Mouse (Mus musculus): ENCODE measurements at regions not wholly inside any gene's neighbourhood (a gene's known extent, or its start where the extent isn't known, plus 50 kb on each side); places are given as distances from the start of the nearest gene placed in this dataset.

GRCm38 (mm10) chr7:116963839-116964238 lies 416.9 kb upstream of the Xylt1 start:
- ATAC-seq (replicated peaks; ENCODE audit: insufficient number of reproducible peaks, low FRiP score, low TSS enrichment) = no peak
- Histone ChIP-seq H3K27ac (ENCODE audit: low read depth, low read length) (no peak overlapping the region), H3K4me1 (ENCODE audit: control insufficient read depth, insufficient read depth, low read length) (no peaks in the 10 kb centered on the region), H3K36me3 (ENCODE audit: control insufficient read depth, insufficient read depth, low read length) (no peaks in the 10 kb centered on the region), H3K4me2 (no peak overlapping the region), H3K27me3 (ENCODE audit: control insufficient read depth, insufficient read depth, low read length) (no peaks in the 10 kb centered on the region), H3K4me3 (ENCODE audit: low read depth, low read length) (no peak overlapping the region), H3K9ac (ENCODE audit: low read depth, low read length) (no peak overlapping the region), H3K9me3 (replicated peaks; ENCODE audit: control insufficient read depth, low read length) (no peaks in the 10 kb centered on the region)
- WGBS (ENCODE audit: insufficient replicate concordance) = 72% methylated on average over 6 of the region's 6 CpGs

DNA sequence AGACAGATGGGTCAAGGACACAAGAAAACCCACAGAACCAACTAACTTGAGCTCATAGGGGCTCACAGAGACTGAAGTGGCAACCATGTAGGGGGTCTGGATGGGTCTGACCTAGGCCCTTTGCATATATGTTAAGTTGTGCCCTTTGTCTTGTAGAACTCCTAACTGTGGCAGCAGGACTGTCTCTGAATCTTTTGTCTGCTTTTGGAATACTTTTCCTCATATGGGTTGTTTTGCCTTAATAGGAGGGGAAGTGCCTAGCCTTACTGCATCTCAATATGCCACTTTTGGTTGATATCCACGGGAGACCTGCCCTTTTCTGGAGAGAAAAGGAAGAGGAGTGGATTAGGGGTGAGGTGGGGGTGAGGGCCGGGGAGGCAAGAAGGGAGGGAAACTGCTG lies 389.4 kb upstream of the Xylt1 start:
- Histone ChIP-seq H3K36me3 (ENCODE audit: control insufficient read depth, insufficient read depth, low read length) (no peaks in the 10 kb centered on the region), H3K9me3 (replicated peaks; ENCODE audit: control insufficient read depth, low read length) (no peaks in the 10 kb centered on the region), H3K4me3 (ENCODE audit: low read depth, low read length) (no peak overlapping the region), H3K27me3 (ENCODE audit: control insufficient read depth, insufficient read depth, low read length) (no peaks in the 10 kb centered on the region), H3K27ac (ENCODE audit: low read depth, low read length) (no peak overlapping the region), H3K4me2 (no peak overlapping the region), H3K4me1 (ENCODE audit: control insufficient read depth, insufficient read depth, low read length) (no peaks in the 10 kb centered on the region), H3K9ac (ENCODE audit: low read depth, low read length) (no peak overlapping the region)
- 52% methylated on average over 2 of the region's 2 CpGs for WGBS (ENCODE audit: insufficient replicate concordance)
- no peak for ATAC-seq (replicated peaks; ENCODE audit: insufficient number of reproducible peaks, low FRiP score, low TSS enrichment)

- no peak overlapping the region for H3K9ac ChIP-seq (ENCODE audit: low read depth, low read length)
- H3K4me1 ChIP-seq (ENCODE audit: control insufficient read depth, insufficient read depth, low read length) = no peaks in the 10 kb centered on the region
- H3K9me3 ChIP-seq (replicated peaks; ENCODE audit: control insufficient read depth, low read length) = no peaks in the 10 kb centered on the region
- no peak overlapping the region for H3K27ac ChIP-seq (ENCODE audit: low read depth, low read length)
- no peak overlapping the region for H3K4me2 ChIP-seq
- no peak for ATAC-seq (replicated peaks; ENCODE audit: insufficient number of reproducible peaks, low FRiP score, low TSS enrichment)
- no peaks in the 10 kb centered on the region for H3K36me3 ChIP-seq (ENCODE audit: control insufficient read depth, insufficient read depth, low read length)
- no peaks in the 10 kb centered on the region for H3K27me3 ChIP-seq (ENCODE audit: control insufficient read depth, insufficient read depth, low read length)
- H3K4me3 ChIP-seq (ENCODE audit: low read depth, low read length) = no peak overlapping the region
Observed at GRCm38 (mm10) chr7:116992166-116992565, 388.6 kb upstream of the Xylt1 start.

DNA sequence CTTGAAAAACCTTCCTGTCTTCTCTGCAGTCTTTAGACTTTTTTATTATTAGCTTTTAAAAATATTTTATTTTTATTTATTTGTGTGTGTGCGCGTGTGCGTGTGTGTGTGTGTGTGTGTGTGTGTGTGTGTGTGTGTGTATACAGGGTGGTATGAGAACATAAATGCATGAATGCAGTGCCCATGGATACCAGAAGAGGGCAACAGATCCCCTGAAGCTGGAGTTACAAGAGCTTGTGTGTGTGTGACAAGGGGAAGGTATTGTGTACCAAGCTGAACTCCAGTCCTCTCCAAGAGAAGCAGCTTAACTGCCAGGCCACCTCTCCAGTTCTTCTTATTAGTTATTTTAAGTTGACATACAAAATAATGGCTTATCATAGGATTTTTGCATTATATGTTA lies 385.0 kb upstream of the Xylt1 start:
- Histone ChIP-seq H3K4me2 (no peak overlapping the region), H3K9me3 (replicated peaks; ENCODE audit: control insufficient read depth, low read length) (no peaks in the 10 kb centered on the region), H3K27ac (ENCODE audit: low read depth, low read length) (no peak overlapping the region), H3K27me3 (ENCODE audit: control insufficient read depth, insufficient read depth, low read length) (no peaks in the 10 kb centered on the region), H3K4me1 (ENCODE audit: control insufficient read depth, insufficient read depth, low read length) (no peaks in the 10 kb centered on the region), H3K36me3 (ENCODE audit: control insufficient read depth, insufficient read depth, low read length) (no peaks in the 10 kb centered on the region), H3K4me3 (ENCODE audit: low read depth, low read length) (no peak overlapping the region), H3K9ac (ENCODE audit: low read depth, low read length) (no peak overlapping the region)
- 92% methylated on average over 3 of the region's 3 CpGs for WGBS (ENCODE audit: insufficient replicate concordance)
- ATAC-seq (replicated peaks; ENCODE audit: insufficient number of reproducible peaks, low FRiP score, low TSS enrichment) = no peak

DNA sequence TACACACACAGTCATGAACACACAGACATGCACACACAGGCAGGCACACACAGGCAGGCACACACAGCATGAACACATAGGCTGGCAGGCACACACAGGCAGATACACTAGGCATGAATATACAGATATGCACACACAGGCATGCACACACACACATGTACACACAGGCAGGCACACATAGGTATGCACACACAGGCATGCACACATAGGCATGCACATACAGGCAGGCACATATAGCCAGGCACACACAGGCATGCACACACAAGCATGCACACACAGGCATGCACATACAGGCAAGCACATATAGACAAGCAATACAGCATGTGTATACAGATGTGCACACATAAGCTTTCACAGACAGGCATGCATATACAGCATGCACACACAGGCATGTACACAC lies 377.6 kb upstream of the Xylt1 start:
- Histone ChIP-seq H3K9ac (ENCODE audit: low read depth, low read length) (no peak overlapping the region), H3K27ac (ENCODE audit: low read depth, low read length) (no peak overlapping the region), H3K4me2 (no peak overlapping the region), H3K4me3 (ENCODE audit: low read depth, low read length) (no peak overlapping the region), H3K9me3 (replicated peaks; ENCODE audit: control insufficient read depth, low read length) (no peaks in the 10 kb centered on the region), H3K27me3 (ENCODE audit: control insufficient read depth, insufficient read depth, low read length) (no peaks in the 10 kb centered on the region), H3K4me1 (ENCODE audit: control insufficient read depth, insufficient read depth, low read length) (no peaks in the 10 kb centered on the region), H3K36me3 (ENCODE audit: control insufficient read depth, insufficient read depth, low read length) (no peaks in the 10 kb centered on the region)
- ATAC-seq (replicated peaks; ENCODE audit: insufficient number of reproducible peaks, low FRiP score, low TSS enrichment) = no peak

- Histone ChIP-seq H3K36me3 (ENCODE audit: control insufficient read depth, insufficient read depth, low read length) (no peaks in the 10 kb centered on the region), H3K27ac (ENCODE audit: low read depth, low read length) (no peak overlapping the region), H3K4me2 (no peak overlapping the region), H3K9me3 (replicated peaks; ENCODE audit: control insufficient read depth, low read length) (no peaks in the 10 kb centered on the region), H3K4me1 (ENCODE audit: control insufficient read depth, insufficient read depth, low read length) (no peaks in the 10 kb centered on the region), H3K27me3 (ENCODE audit: control insufficient read depth, insufficient read depth, low read length) (no peaks in the 10 kb centered on the region), H3K9ac (ENCODE audit: low read depth, low read length) (no peak overlapping the region), H3K4me3 (ENCODE audit: low read depth, low read length) (no peak overlapping the region)
- WGBS (ENCODE audit: insufficient replicate concordance) = 80% methylated on average over 1 of the region's 1 CpGs
- no peak for ATAC-seq (replicated peaks; ENCODE audit: insufficient number of reproducible peaks, low FRiP score, low TSS enrichment)
Observed at GRCm38 (mm10) chr7:117018349-117018748, 362.4 kb upstream of the Xylt1 start.

DNA sequence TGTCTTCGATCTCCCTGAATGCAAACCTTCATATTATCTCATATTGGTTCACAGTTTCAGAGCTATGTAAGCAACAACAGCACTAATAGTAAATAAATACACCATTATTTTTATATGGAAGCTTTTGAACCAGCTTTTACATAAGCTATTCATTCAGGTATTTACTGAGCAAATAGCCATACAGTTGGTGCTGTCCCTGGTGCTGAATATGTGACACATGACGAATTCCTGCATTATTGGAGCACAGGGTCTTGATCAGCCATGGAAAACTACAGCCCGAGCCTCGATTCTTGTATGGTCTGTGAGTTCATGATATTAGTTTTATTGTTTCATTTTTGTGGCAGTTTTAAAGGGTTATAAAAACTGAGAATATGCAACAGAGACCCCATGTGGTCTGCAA lies 359.1 kb upstream of the Xylt1 start:
- Histone ChIP-seq H3K9ac (ENCODE audit: low read depth, low read length) (no peak overlapping the region), H3K27me3 (ENCODE audit: control insufficient read depth, insufficient read depth, low read length) (no peaks in the 10 kb centered on the region), H3K36me3 (ENCODE audit: control insufficient read depth, insufficient read depth, low read length) (no peaks in the 10 kb centered on the region), H3K27ac (ENCODE audit: low read depth, low read length) (no peak overlapping the region), H3K4me1 (ENCODE audit: control insufficient read depth, insufficient read depth, low read length) (no peaks in the 10 kb centered on the region), H3K9me3 (replicated peaks; ENCODE audit: control insufficient read depth, low read length) (no peaks in the 10 kb centered on the region), H3K4me2 (no peak overlapping the region), H3K4me3 (ENCODE audit: low read depth, low read length) (no peak overlapping the region)
- ATAC-seq (replicated peaks; ENCODE audit: insufficient number of reproducible peaks, low FRiP score, low TSS enrichment) = no peak
- WGBS (ENCODE audit: insufficient replicate concordance) = 55% methylated on average over 4 of the region's 4 CpGs

GRCm38 (mm10) chr7:117044926-117045325 lies 335.9 kb upstream of the Xylt1 start:
- Histone ChIP-seq H3K27me3 (ENCODE audit: control insufficient read depth, insufficient read depth, low read length) (no peaks in the 10 kb centered on the region), H3K4me3 (ENCODE audit: low read depth, low read length) (no peak overlapping the region), H3K9me3 (replicated peaks; ENCODE audit: control insufficient read depth, low read length) (no peaks in the 10 kb centered on the region), H3K4me2 (no peak overlapping the region), H3K36me3 (ENCODE audit: control insufficient read depth, insufficient read depth, low read length) (no peaks in the 10 kb centered on the region), H3K27ac (ENCODE audit: low read depth, low read length) (no peak overlapping the region), H3K9ac (ENCODE audit: low read depth, low read length) (no peak overlapping the region), H3K4me1 (ENCODE audit: control insufficient read depth, insufficient read depth, low read length) (no peaks in the 10 kb centered on the region)
- no peak for ATAC-seq (replicated peaks; ENCODE audit: insufficient number of reproducible peaks, low FRiP score, low TSS enrichment)
- WGBS (ENCODE audit: insufficient replicate concordance) = 76% methylated on average over 9 of the region's 9 CpGs

DNA sequence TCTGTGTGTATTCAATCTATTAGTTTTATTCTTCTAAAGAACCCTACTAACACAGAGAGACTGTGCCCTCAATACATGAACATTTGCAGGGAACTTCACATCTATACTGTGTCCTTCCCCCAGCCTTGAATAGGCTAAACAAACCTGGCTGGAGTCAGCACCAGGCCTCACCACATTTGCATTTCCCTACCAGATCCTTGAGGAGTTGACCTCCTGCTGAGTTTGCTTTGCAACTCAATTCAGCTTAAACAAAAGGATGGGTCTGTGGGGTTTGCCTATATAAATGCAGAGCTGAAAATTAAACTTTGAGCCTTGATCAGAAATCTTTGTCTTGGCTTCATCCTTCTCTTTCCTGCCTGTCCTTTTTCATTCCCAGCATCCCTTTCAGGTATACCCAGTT lies 331.5 kb upstream of the Xylt1 start:
- H3K4me3 ChIP-seq (ENCODE audit: low read depth, low read length) = no peak overlapping the region
- no peak for ATAC-seq (replicated peaks; ENCODE audit: insufficient number of reproducible peaks, low FRiP score, low TSS enrichment)
- H3K27ac ChIP-seq (ENCODE audit: low read depth, low read length) = no peak overlapping the region
- no peak overlapping the region for H3K4me2 ChIP-seq
- no peaks in the 10 kb centered on the region for H3K27me3 ChIP-seq (ENCODE audit: control insufficient read depth, insufficient read depth, low read length)
- no peaks in the 10 kb centered on the region for H3K36me3 ChIP-seq (ENCODE audit: control insufficient read depth, insufficient read depth, low read length)
- no peaks in the 10 kb centered on the region for H3K4me1 ChIP-seq (ENCODE audit: control insufficient read depth, insufficient read depth, low read length)
- no peak overlapping the region for H3K9ac ChIP-seq (ENCODE audit: low read depth, low read length)
- no peaks in the 10 kb centered on the region for H3K9me3 ChIP-seq (replicated peaks; ENCODE audit: control insufficient read depth, low read length)
